Mouse (Mus musculus) urinary bladder, postnatal 14 days (tissue): Measurements from ENCODE around the gene Cog5.

Experiments
- DNase-seq: peaks from one replicate; pipeline ENCODE4 v3.0.0; 2021; ENCODE audit warnings: low spot score

Cog5 gene

DNA sequence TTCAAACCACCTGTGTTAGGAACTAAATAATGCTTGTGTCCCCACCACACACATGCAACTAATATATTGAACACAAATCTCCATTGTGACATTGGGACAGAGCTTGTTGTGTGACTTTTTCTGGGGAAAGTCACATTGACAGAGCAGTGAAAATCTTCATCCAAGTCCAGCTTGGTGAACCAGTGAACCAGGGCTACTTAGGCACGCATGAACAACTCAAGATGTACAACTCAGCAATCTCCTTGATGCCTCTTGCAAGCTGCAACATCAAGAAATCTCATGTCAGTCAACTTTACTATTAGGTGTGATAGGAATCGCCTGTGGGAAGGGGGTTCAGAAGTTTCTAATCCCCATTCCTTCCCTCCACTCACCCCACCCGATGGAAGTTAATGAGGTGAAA lies 169.0 kb downstream of the Cog5 start:
- DNase-seq = no peak

DNA sequence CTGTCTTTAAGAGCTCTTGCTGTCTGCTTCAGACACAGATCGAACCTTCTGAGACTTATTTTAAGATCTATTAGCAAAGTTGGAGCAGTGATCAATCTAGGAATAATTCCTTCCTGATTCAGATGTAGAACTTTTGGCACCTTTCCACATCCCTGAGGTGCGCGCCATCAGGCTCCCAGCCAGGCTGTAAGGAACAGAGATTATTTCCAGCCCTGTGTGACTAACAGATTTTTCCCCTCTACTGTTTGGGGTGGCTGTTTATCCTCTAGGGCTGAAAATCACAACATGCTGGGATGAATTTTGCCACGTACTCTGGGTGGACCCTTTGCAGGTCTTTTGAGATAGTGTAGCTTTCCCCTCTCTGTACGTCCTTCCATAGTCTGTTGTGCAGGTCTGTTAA lies 170.2 kb downstream of the Cog5 start:
- no peak for DNase-seq

DNA sequence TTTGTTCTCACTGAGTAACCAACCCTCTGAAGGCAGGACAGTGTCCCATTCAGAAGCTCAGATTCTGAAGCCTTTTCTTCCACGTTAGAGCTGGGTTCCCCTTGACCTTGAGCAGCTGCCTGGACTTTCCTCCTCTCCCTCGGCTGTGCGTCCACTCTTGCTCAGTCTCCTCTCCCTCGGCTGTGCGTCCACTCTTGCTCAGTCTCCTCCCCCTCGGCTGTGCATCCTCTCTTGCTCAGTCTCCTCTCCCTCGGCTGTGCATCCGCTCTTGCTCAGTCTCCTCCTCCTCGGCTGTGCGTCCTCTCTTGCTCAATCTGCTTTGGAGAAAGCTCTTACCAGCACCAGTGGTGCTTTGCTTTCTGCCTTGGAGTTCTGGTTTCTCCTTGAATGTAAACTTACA lies 171.2 kb downstream of the Cog5 start:
- DNase-seq = peak; percentile 3

DNA sequence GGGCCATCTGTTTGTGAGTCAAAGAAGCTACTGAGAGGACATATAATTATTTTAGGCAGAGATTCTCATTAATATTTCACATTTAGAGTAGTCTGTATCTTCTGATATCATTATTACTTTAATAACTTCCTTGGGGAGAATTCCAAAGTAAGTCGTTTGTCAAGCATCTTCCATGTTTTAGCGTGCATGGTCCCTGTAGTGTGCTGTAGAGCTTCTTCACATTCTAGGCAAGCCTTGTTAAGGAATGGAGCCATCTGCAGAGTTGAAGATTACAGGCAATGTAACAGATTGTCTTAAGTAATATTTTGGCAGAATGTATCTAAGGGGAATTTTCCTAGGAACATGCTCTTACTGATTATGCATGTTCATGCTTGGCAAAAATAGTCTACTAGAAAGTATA lies 171.8 kb downstream of the Cog5 start:
- DNase-seq = no peak

DNA sequence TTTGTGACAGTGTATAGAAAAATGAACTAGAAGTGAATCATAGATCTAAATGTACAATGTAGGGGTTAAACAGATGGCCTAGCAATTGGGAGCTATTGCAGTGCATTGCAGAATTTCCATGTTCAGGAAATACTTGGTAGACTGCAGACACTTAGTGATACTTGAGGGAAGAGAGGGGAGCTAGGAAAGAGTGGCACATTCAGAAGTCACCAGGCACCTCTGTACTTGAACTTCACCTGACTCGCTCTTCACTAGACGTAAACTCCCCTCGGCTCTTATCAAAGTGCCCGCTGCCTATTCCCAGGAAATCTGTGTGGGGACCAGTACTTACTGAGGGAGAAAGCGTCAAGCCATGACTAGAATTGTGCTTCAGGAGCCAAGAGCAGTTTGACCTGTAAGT lies 180.8 kb downstream of the Cog5 start:
- DNase-seq = no peak

DNA sequence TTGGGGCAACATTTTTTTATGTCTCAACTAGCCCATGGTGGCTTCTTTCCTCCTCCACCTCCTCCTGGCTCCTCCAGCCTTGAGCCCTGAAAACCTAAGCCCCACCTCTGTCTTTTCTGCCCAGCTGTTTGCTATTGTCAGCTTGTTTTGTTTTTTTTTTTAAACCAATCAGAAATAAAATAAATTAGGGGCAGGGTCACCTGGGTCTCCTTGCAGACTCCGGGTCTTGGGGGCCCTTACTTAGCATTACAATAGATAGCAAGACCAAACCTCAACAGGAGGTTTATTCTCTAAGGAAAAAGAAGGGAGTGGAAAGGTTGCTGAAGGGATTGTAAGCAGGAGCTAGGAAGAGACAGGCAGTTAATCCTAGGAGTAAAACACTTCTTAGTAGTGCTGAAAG lies 181.5 kb downstream of the Cog5 start:
- no peak for DNase-seq

DNA sequence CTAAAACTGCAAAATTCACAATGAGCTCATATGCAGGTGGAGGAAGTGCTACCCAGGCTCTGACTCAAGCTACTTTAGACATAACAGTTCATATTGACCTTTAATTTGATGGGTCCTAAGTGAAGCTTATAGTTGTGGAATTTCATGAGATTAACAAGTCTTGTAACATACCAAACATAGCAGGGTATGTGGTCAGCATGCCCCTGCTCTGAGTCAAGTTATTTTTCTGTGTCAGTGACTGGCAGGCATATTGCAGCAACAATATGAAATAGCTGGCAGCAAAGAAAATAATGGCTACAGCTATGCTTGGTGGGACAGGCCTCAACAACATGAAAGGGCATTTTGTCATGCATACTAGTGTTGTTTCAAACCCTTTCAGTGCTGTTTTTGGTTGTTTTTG lies 183.9 kb downstream of the Cog5 start:
- no peak for DNase-seq

DNA sequence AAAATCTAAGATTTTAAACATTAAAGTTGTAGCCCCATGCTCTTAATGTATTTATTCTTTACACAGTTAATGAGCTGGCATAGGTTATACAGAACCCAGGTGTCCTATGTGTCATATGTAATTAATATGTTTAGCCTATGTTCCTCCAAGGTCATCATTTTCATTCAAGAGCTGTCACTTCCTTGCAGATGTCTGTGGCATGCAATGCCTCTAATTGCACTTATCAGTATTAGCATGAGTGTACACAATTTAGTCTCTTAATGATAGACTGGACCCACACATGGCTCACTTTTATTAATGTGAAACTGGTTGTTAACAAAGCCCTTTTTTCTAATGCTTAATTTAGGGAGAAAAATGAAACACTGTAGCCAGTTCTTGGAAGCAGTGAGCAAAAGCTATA lies 184.6 kb downstream of the Cog5 start:
- DNase-seq = no peak

DNA sequence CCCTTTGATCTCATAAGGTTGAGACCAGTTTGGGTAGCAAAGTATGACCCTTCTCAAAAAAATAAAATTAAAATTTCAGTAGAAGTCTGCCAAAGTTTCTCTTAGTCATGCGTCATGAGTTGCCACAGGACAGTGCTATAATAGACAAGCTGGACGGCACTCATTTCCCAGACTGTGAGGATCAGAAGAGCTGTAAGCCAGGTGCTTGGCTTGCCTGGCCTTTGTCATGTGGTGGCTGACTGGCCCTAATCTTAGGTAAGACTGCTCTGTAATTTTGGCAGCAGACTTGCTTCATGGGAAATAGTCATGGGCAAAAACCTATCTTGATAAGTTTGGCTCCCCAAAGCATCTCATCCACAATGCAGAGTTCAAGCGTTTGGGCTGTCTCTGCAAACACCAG lies 191.4 kb downstream of the Cog5 start:
- no peak for DNase-seq

DNA sequence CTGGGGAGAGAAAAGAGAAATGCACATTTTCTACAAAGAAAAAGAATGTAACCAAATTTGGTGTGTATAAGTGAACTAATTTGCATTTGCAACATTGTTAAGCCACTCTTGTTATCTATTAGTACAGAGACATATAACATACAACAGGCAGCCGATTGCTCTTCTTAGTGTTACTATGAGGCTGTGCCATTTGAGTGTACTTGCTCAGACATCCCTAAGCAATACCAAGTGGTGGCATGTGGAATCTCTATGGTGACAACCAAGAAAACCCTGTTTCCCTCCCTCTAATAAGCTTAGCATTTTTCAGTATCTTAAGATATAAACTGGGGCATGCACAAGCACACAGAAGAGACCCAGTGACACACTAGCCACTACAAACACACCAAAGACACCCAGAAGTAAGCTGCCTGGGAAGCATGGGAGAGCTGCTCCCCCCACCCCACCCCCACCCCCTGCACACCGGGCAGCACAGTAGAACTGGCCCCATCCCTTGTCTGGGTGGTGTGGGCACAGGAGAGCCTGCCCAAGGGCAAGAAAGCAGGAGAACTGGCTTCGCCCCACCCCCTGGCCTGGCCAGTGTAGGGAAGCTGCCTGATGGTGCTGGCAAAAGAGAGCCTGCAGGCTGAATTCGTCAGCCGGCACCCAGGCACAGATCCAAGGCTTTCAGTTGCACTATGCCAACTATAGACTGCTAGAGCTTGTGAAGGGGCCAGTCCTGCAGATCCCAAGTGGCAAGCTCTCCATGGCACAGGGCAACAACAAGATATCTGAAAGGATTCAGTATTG lies 194.2 kb downstream of the Cog5 start:
- peak; percentile 55 for DNase-seq

DNA sequence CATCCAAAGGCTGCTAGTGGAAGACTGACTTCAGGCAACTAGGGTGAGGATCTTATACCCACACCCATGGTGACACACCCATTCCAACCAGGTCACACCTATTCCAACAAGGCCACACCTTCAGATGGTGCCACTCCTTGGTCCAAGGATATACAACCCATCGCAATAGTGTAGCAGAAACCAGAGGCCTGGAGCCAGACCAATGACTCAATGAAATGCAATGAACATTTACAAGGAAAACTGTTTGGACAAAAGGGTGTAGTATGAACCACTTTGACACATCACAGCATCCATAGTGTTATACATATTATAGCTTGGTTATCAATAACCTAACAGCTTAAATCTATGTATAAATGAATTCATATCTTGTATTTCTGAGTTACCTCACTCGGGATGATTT lies 194.9 kb downstream of the Cog5 start:
- DNase-seq = no peak

DNA sequence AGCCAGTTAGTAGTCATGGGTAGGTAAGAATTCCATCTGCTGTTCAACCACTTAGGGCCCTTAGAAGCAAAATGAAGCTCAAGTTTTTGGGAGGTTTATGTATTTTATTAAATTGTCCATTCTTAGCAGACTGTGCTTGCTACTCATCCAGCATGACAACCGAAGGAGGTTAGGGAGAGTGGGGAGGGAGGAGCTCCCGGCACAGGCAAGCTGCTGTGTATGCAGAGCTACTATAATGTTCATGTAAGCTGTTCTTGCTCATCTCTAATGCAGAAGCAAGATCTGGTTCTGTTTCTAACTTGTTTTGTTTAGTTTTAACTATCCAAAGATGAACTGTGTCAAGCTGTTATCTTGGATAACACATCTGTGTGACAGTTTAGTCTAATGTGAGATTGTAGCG lies 199.4 kb downstream of the Cog5 start:
- DNase-seq = no peak

DNA sequence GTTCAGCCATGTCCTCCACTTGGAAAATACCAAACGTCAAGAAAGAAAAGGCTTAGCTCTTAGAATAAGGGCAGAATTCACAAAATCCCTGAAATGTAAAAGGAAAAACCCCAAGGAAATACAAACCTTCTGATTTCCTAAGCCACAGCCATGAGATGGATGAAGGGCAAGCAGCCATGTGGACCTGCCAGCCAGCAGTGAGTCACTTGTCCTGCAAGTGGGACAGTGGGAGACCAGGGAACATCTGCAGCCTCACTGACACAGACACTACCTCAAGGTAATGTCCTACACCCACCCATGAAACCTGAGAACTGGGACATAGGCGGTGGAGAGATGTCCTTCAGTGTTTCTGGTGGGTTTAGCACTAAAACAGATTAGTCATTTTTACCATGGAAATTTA lies 200.1 kb downstream of the Cog5 start:
- DNase-seq = no peak

DNA sequence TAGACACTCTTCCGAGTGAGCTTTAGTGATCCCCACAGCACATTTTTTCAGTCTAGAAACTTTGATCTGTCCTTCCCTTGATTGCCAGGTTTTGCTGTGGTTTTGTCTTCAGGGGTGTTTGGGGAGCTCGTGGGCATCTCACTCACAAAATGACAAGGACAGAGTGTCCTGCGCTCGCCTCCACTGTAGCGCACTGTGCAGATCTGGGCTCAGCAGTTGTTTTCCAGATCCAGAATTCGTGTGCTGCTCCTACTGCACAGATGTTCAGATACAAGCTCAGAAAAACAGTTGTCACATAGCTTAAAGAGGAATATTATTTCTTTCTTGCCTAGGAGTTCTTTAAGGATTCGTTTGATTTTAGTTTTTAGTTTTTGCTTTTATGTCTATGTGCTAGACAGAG lies 203.1 kb downstream of the Cog5 start:
- DNase-seq = no peak

DNA sequence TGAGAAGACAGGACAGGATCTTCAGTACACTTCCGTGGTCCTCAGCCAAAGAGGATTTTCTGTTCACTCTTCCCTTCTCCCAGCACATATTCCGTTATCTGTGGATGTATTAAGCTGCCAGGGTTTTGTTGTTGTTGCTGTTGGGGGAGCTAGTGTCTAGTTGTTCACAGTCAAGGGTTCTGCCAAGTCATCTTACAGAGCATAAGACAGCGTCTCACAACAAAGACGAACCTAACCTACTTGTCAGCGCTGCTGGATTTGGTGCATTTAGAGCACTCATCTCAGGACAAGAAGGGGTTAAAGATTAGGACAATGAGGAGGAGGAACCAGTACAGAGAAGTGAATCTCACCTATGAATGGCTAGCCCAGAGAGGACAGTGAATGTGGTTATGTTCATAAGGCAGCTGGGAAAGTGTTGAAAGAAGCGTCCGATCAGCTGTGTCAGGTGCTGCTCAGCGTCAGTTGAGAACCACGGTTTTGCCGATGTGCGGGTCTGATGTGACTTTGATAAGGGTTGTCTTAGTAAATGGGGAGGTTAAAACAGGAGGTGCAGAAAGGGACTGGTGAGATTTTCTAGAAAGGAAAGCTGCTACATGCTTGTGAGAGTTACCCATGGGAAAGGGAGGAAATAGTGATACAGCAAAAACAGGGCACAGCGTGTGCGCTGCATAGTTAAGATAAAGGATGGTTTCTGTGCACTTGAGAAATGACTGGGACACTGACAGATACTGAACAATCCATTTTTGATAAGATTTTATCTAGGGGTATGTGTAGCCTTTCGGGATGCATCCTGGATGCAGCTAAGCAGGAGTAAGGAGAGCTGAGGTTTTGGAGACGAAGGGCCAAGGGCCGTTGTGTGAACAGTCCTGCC lies 208.2 kb downstream of the Cog5 start:
- no peak for DNase-seq

DNA sequence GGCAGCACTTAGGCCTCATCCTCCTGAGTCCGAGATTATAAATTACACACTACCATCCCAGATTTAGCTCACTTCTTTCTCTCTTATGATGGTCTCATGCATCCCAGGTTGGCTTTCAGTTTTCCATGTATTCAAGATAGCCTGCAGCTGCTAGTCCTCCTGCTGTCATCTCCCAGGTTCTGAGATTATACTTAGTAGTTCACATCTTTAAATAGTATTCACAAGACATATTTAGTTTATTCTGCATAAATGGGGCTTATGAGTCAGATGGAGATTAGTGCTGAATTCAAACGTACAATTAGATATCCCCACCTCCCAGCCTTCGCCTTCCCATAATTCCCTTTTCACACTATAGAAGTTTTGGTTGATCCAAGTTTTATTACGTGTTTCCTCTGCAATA lies 222.1 kb downstream of the Cog5 start:
- DNase-seq = no peak

DNA sequence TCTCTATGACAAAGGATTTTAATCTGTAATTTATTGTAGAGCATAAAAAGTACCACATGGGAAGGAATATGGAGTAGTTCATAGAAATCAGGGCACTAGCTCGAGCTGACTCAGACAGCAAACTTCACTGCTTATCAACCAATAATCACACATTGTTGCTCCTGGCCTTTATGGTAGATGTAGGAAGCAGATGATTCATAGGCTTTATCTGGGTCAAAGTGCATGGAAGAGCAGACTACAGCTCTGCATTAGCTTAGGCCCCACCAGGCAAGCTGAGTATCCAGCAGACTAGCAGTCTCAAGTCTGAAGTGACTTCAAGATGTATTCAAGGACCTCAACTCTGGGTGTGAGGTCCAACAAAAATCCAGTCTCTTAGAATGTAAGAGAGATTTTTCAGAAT lies 228.1 kb downstream of the Cog5 start:
- peak; percentile 6 for DNase-seq

DNA sequence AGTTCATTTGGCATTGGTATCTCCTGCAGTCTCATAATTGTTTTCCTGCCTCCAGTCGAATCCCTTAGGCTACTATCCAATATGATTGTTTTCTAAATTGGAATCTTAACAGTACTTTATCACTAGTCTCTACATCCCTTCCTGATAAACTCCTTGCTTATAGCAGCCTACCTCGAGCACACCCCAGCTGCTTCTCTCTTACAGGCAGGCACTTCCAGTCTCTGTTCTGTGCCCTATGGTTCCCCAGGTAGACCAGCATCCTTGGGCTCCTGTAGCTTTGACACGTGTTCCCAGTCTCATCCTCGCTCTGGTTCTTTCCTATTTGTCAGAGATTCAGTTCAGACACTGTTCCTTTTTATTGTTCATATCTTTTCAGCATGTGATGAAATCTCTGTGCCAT lies 229.7 kb downstream of the Cog5 start:
- DNase-seq = no peak

DNA sequence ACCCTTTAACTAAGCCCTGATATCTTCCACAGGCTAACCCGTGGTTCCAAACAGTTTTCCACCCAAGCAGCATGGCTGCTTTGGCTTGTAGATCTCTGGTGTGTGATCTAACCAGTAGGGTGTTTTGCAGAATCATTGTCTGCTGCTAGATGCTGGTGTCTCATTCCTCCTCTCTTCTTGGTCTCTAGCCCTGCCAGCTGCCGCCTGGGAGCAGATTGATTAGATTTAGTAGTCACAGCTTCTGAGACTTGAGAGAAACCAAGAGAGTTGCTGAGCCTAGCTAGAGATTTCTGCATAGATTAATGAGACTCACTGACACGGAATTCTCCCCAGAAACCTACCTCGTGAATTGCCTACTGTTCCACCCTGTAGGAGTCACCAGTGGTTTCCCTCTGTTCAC lies 230.4 kb downstream of the Cog5 start:
- DNase-seq = no peak

DNA sequence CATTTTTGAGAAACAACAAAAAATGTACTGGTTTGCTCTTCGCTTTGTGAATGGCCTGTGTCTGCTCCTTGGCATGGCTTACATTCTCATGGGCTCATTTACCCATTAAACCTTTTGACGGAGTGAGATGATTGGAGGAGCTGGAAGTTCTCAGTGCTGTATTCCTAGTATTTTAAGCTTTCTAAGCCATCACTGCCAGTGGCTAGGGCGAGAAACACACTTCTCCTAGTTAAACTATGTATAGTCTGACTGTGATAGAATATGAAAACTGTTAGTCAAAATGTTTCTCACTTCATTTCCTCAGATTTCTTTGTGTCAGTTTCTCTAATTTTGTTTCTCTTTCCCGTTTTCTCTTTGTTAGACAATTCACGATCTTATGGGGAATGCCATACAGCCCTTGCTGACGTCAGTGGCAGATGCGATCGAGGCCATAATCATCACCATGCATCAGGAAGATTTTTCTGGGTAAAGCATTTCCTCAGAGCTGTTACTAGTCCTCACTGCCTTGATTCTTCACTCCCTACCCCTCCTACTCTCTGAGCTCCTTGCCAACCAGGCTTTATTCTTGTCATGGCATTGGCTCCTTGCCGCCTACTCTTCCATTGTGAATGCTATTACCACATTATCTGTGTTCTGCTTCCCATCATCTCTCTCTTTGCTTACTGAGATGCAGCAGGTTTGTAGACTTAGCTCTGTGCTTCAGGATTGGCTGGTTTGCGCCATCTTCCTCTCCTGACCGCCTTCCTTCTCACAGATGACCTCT lies 231.4 kb downstream of the Cog5 start:
- DNase-seq = no peak

DNA sequence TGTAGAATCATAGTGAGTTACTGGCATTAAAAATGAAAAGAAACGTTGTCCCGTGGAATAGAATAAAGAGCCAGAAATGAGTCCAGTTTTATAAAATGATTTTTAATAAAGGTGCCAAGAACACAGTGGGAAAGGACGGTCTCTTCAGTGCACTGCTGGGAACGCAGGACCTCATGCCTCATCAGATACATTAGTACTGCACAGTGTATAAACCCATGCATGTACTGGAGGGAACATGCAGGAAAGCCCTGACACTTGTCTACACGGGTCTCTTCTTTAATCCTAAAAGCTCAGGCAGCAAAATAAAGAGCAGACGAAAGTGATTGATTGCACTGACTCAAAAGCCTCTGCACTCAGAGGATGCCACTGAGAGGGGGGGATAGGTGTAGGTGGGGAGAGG lies 236.0 kb downstream of the Cog5 start:
- no peak for DNase-seq

DNA sequence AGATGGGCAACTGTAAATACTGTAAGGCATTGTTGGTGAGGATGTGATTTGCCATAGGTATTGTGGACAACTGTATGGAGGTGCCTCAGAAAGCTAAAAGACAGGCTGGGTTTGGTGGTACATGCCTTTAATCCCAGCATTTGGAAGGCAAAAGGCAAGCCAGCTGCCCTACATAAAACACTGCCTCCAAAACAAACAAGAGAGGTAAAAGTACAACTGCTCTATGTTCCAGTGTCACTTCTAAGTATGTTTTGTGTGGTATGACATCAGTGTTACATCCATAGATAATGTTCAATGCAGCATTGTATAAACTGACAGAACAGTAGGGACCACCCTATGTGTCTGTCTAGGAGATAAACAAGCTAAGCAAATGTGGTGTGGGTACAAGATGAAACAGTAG lies 237.4 kb downstream of the Cog5 start:
- DNase-seq = no peak

DNA sequence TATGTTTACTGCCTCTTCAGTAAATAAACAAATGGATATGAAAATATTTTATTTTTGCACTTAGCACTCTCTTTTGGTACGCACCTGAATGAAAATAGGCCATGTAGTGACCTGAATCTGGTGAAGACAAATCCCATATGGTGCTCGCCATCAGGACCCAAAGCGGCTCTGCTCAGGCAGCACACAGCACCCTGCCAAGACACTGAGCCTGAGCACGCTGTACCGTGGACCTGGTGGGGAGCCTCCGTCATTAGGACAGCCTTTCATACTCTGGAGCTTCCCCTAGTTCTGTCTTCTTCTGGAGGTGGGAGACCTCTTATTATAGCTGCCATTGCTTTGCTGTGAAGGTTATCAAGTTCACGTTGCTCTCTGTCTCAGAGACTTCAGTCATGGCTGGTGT lies 238.1 kb downstream of the Cog5 start:
- no peak for DNase-seq
